8 mouse cellular contexts compared by ENCODE assay signal in genomic region chr17:57059486-57059977, GRCm38 (mm10). TPM values are rescaled to one million over a fixed set of nuclear protein-coding genes. Genes with fewer than 3 reads are reported as not detected.
A peak's percentile ranks its signal among the peaks of the same experiment; 100 is the strongest.
DNase-seq lines count a peak whose midpoint lies in the region; ATAC-seq and TF ChIP-seq lines count a peak whose summit lies in the region.

Gene Slc25a23, minus strand, starts transcription at chr17:57059863.

- TF ChIP-seq POLR2A in MEL (IDR thresholded peaks at IDR 0.05; ENCODE audit: control insufficient read depth in 1 of 2, insufficient read depth in 1 of 2, low read depth in 1 of 2, low read length in 2 of 2, poor library complexity in 1 of 2) = peak in 1 of 2 experiments; percentile 65; a peak in 3 of 4 replicates
- TF ChIP-seq POLR2A in cerebellum, adult 2 months (IDR thresholded peaks at IDR 0.05; ENCODE audit: borderline replicate concordance, insufficient read depth, low read length) = no peak

- peak within 1 kb of the TSS; percentile 51 to 67 for H3K4me3 ChIP-seq in MEL (ENCODE audit: control insufficient read depth in 1 of 2, insufficient read depth in 1 of 2, low read depth in 2 of 2, low read length in 2 of 2)
- H3K4me3 ChIP-seq in cerebellum, adult 2 months (replicated peaks; ENCODE audit: insufficient read depth, low read depth, low read length) = peak within 1 kb of the TSS; percentile 93
- peak within 1 kb of the TSS; percentile 74 for H3K4me3 ChIP-seq in hindbrain, embryonic 10.5 days
- peak within 1 kb of the TSS; percentile 85 for H3K4me3 ChIP-seq in lung, embryonic 15.5 days

- peak within 1 kb of the TSS; percentile 90 for H3K9ac ChIP-seq in MEL (ENCODE audit: control insufficient read depth, low read depth, low read length, poor library complexity, severe bottlenecking)
- peak within 1 kb of the TSS; percentile 66 for H3K9ac ChIP-seq in lung, embryonic 15.5 days

- TF ChIP-seq CTCF in MEL (IDR thresholded peaks at IDR 0.05 in 2 of 3, conservative IDR thresholded peaks at IDR 0.05 in 1 of 3; ENCODE audit: control insufficient read depth in 1 of 3, insufficient read depth in 1 of 3, low read depth in 2 of 3, low read length in 3 of 3, poor library complexity in 1 of 3, severe bottlenecking in 1 of 3) = no peak
- no peak for TF ChIP-seq CTCF in cerebellum, adult 2 months (IDR thresholded peaks at IDR 0.05; ENCODE audit: borderline replicate concordance, insufficient read depth, low read depth, low read length)

- peak within 1 kb of the TSS; percentile 67 for H3K27ac ChIP-seq in MEL (ENCODE audit: control insufficient read depth, low read depth, low read length)
- peak within 1 kb of the TSS; percentile 84 for H3K27ac ChIP-seq in cerebellum, adult 2 months (ENCODE audit: insufficient read depth, low read length)
- peak within 1 kb of the TSS; percentile 91 for H3K27ac ChIP-seq in hindbrain, embryonic 10.5 days
- peak within 1 kb of the TSS; percentile 83 for H3K27ac ChIP-seq in lung, embryonic 15.5 days

- TF ChIP-seq EP300 in MEL (IDR thresholded peaks at IDR 0.05; ENCODE audit: low read depth in 1 of 2, low read length in 2 of 2) = no peak

- WGBS in cerebellum, adult 2 months = under 1% methylated on average over 39 of the region's 45 CpGs
- WGBS in hindbrain, embryonic 10.5 days = under 1% methylated on average over 45 of the region's 45 CpGs
- WGBS in lung, embryonic 15.5 days = 2% methylated on average over 35 of the region's 45 CpGs

- no peaks in the 10 kb centered on the region for H3K9me3 ChIP-seq in MEL (replicated peaks; ENCODE audit: insufficient read depth, low read length)
- no peaks in the 10 kb centered on the region for H3K9me3 ChIP-seq in hindbrain, embryonic 10.5 days
- no peaks in the 10 kb centered on the region for H3K9me3 ChIP-seq in lung, embryonic 15.5 days

- peaks cover 0 to 8% of the 10 kb centered on the region in 2 experiments; a peak in 1 of 4 replicates for H3K36me3 ChIP-seq in MEL (ENCODE audit: control insufficient read depth in 1 of 2, insufficient read depth in 2 of 2, low read length in 2 of 2)
- H3K36me3 ChIP-seq in hindbrain, embryonic 10.5 days = peaks cover 25% of the 10 kb centered on the region
- H3K36me3 ChIP-seq in lung, embryonic 15.5 days = 0 out of 2 replicates have a peak, but pooled peaks cover 2% of the 10 kb centered on the region

- H3K79me2 ChIP-seq in MEL (ENCODE audit: control insufficient read depth, insufficient read depth, low read length, poor library complexity) = peaks cover 6% of the 10 kb centered on the region

- ATAC-seq in lung, embryonic 15.5 days (ENCODE audit: borderline replicate concordance, extremely low read depth, low FRiP score, low TSS enrichment) = peak; percentile 51; the same call in 1 of the 2 replicates

- no peak for TF ChIP-seq RAD21 in MEL (IDR thresholded peaks at IDR 0.05; ENCODE audit: low read depth, low read length)

- H3K27me3 ChIP-seq in MEL (ENCODE audit: control insufficient read depth in 1 of 2, insufficient read depth in 2 of 2, low read length in 2 of 2) = no peaks in the 10 kb centered on the region
- H3K27me3 ChIP-seq in cerebellum, adult 2 months (ENCODE audit: control insufficient read depth, insufficient read depth, low read length) = no peaks in the 10 kb centered on the region
- H3K27me3 ChIP-seq in hindbrain, embryonic 10.5 days (ENCODE audit: insufficient read depth, poor library complexity, severe bottlenecking) = peaks cover 46% of the 10 kb centered on the region
- H3K27me3 ChIP-seq in lung, embryonic 15.5 days = peaks cover 30% of the 10 kb centered on the region

- H3K4me2 ChIP-seq in lung, embryonic 15.5 days = peak within 1 kb of the TSS; percentile 98

- H3K4me1 ChIP-seq in MEL (ENCODE audit: control insufficient read depth in 1 of 2, insufficient read depth in 2 of 2, low read length in 2 of 2) = peaks cover 2 to 18% of the 10 kb centered on the region in 2 experiments; a peak in 3 of 4 replicates
- peaks cover 12% of the 10 kb centered on the region for H3K4me1 ChIP-seq in cerebellum, adult 2 months (ENCODE audit: control insufficient read depth, insufficient read depth, low read length)
- H3K4me1 ChIP-seq in hindbrain, embryonic 10.5 days (replicated peaks) = peaks cover 36% of the 10 kb centered on the region
- H3K4me1 ChIP-seq in lung, embryonic 15.5 days = peaks cover 16% of the 10 kb centered on the region

- peak; percentile 88 for DNase-seq in MEL (ENCODE audit: low read depth, low spot score)
- DNase-seq in cerebellum, adult 2 months = peak; percentile 77
- peak; percentile 58 to 79 for DNase-seq in frontal cortex, adult 2 months (ENCODE audit: extremely low spot score in 1 of 2, low spot score in 1 of 2)
- peak; percentile 87 for DNase-seq in hindbrain, embryonic 10.5 days (ENCODE audit: low spot score)
- DNase-seq in layer of hippocampus, adult 9-11 months = peak; percentile 81
- DNase-seq in retina, adult 2 months (ENCODE audit: low read depth, low spot score) = peak; percentile 37
- peak; percentile 85 for DNase-seq in thymus, postnatal 4 days

TF ChIP-seq in MEL, 35 proteins besides CTCF, POLR2A, EP300 and RAD21:
- no peak for TF ChIP-seq MAFK (IDR thresholded peaks at IDR 0.05; ENCODE audit: borderline replicate concordance, low read depth, low read length)
- TF ChIP-seq MYC (IDR thresholded peaks at IDR 0.05; ENCODE audit: low read depth, low read length) = 0 out of 2 replicates have a peak, but pooled peaks have one; percentile 24
- TF ChIP-seq NELFE (IDR thresholded peaks at IDR 0.05; ENCODE audit: low read depth, low read length) = peak; percentile 50; the same call in 1 of the 2 replicates
- no peak for TF ChIP-seq TBP (IDR thresholded peaks at IDR 0.05; ENCODE audit: low read depth, low read length)
- TF ChIP-seq ETS1 (IDR thresholded peaks at IDR 0.05; ENCODE audit: low read depth, low read length) = no peak
- TF ChIP-seq MAZ (IDR thresholded peaks at IDR 0.05; ENCODE audit: low read depth, low read length) = peak; percentile 22; the same call in 1 of the 2 replicates
- TF ChIP-seq MAX (IDR thresholded peaks at IDR 0.05; ENCODE audit: low read length) = peak; percentile 60; the same call in 1 of the 2 replicates
- TF ChIP-seq MYB (IDR thresholded peaks at IDR 0.05; ENCODE audit: low read depth, low read length) = no peak

RNA-seq across cellular contexts. Expression of gene Slc25a23, which starts in this region (rescaled TPM):
- 4.9 and 5.9 TPM in 2 replicates for total RNA-seq in MEL (2012; rRNA removed)
- polyA plus RNA-seq in MEL (2012; ENCODE audit: insufficient read depth in 1 of 2, insufficient read length in 2 of 2, low read depth in 1 of 2, low replicate concordance in 2 of 2, missing spikeins in 1 of 2) = 10 to 100 TPM in 1 of 2 experiments, not detected in 1; 60.8 TPM
- polyA plus RNA-seq in cerebellum, adult 2 months (2012; rRNA removed) = 178 and 211 TPM in 2 replicates
- polyA plus RNA-seq in frontal cortex, adult 2 months (2012; rRNA removed) = 290 and 350 TPM in 2 replicates
- 10.5 and 16.2 TPM in 2 replicates for polyA plus RNA-seq in hindbrain, embryonic 10.5 days (2016; fragmentation: Nextera tagmentation; extraction: Ambion mirVana)
- 8.7 and 9.5 TPM in 2 replicates for polyA plus RNA-seq in lung, embryonic 15.5 days (2015; fragmentation: Nextera tagmentation; extraction: Ambion mirVana)

Comparison
In these comparisons a context has a peak if more than half of its experiments do, and no peak if none do; other contexts are left out.
1. Peak in every context shown above with its lines: DNase-seq, ATAC-seq, H3K4me3 ChIP-seq and H3K27ac ChIP-seq.
2. DNase-seq: peak in every context shown above with its lines; median percentile 88 in MEL; 87 in hindbrain, embryonic 10.5 days; 85 in thymus, postnatal 4 days; 81 in layer of hippocampus, adult 9-11 months; 77 in cerebellum, adult 2 months; 68 in frontal cortex, adult 2 months; 37 in retina, adult 2 months.